Mouse (Mus musculus) thymus, postnatal 36 days (tissue): ENCODE results near the gene Rassf3.

Experiments used
- DNase-seq, 2 experiments: peaks; one replicate each; pipeline ENCODE4 v3.0.0; 2022; ENCODE audit warnings: mixed read lengths in 2 of 2

Gene Rassf3

DNA sequence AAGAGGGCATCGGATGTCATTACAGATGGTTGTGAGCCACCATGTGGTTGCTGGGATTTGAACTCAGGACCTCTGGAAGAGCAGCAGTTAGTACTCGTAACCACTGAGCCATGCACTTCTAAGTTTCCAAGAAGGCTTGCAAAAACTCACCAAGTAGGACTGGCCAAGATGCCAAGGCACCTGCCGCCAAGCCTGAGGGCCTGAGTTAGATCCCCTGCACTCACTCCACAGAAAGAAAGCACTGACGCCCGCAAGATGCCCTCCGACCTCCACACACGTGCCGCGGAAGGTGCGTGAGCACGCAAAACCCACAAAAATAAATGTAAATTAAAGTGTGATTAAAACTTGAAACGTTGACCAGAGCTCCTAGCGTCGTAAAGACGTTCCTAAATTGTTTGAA is 111.8 kb downstream of the Rassf3 start:
- no peak for DNase-seq

GRCm38 (mm10) chr10:121363201-121363600 is 112.9 kb downstream of the Rassf3 start:
- DNase-seq, result no peak

- no peak for DNase-seq
Observed at GRCm38 (mm10) chr10:121360358-121360757, 115.8 kb downstream of the Rassf3 start.
